Mouse (Mus musculus): Measurements from ENCODE around the gene Bora. TPM values are rescaled to one million over a fixed set of nuclear protein-coding genes. Genes with fewer than 3 reads are reported as not detected.
"Not testable (repeated sequence)": the region's sequence is repeated elsewhere in the genome, so short reads cannot be mapped to it uniquely, and the experiment has no call there.

Bora gene
- polyA plus RNA-seq, 1 experiment from 2014 or later = 18.7 TPM

DNA sequence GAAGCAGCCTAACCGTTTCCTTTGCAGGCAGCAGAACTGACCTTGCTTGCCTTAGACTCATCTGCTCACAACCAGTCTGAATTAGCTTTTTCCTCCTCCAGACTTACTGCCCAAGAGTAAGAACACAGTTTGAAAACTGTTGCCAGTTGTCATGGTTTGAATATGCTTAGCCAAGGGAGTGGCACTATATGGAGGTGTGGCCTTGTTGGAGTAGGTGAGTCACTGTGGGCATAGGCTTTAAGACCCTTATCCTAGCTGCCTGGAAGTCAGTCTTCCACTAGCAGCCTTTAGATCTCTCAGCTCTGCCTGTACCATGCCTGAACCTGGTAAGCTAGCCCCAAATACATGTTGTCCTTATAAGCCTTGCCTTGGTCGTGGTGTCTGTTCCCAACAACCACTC lies 8.3 kb upstream of the Bora start:
- no peaks in the 10 kb centered on the region for H3K27me3 ChIP-seq
- H3K4me1 ChIP-seq (replicated peaks) = peaks cover 9% of the 10 kb centered on the region; the same call in 1 of the 2 replicates
- H3K9me3 ChIP-seq = no peaks in the 10 kb centered on the region
- no peak overlapping the region for H3K4me2 ChIP-seq
- WGBS = 84% methylated on average over 2 of the region's 2 CpGs
- H3K27ac ChIP-seq = no peak overlapping the region
- H3K36me3 ChIP-seq = peaks cover 27% of the 10 kb centered on the region
- ATAC-seq (ENCODE audit: low FRiP score) = no peak
- H3K4me3 ChIP-seq = no peak overlapping the region
- H3K9ac ChIP-seq = no peak overlapping the region

DNA sequence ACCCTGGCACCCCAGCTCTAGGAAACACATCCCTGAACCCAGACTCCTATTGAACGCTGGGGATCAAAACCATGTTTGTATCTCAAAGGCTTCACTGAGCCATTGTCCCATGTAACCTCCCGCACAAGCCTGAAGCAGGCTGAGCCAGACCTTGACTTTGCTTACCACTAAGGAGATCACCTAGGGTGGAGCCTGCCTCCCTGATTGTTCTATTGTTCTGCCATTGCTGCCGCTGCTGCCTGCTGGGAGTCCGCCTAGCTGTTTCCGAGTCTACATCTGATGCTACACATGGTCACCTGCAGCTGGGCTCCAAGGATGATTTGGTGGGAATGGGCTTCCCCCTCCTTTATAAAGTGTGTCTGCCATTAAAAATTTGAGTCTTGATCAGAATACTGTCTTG lies 6.7 kb upstream of the Bora start:
- H3K27me3 ChIP-seq; H3K9me3 ChIP-seq; ATAC-seq (ENCODE audit: low FRiP score); H3K9ac ChIP-seq; H3K4me2 ChIP-seq; H3K4me3 ChIP-seq; H3K27ac ChIP-seq: not testable (repeated sequence)
- Histone ChIP-seq H3K4me1 (replicated peaks) (peaks cover 19% of the 10 kb centered on the region), H3K36me3 (peaks cover 18% of the 10 kb centered on the region)
- 59% methylated on average over 5 of the region's 5 CpGs for WGBS

DNA sequence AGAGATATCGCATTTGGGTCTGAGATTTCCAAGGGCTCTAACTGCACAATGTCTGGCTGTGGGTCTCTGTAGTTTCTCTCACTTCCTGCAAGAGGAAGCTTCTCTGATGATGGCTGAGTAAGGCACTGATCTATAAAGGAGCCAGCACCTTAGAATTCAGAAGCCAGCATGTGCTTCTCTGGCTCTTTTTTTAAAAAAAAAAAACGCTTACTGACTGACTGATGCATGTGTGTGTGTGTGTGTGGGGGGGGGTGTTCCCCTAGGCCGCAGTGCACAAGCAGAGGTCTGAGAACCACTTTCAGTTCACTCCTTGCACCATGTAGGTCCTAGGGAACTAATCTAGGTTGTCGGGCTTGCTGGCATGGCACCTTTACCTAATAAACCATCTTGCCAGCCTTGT lies 4.6 kb upstream of the Bora start:
- 79% methylated on average over 4 of the region's 4 CpGs for WGBS
- H3K9ac ChIP-seq = no peak overlapping the region
- ATAC-seq (ENCODE audit: low FRiP score) = no peak

DNA sequence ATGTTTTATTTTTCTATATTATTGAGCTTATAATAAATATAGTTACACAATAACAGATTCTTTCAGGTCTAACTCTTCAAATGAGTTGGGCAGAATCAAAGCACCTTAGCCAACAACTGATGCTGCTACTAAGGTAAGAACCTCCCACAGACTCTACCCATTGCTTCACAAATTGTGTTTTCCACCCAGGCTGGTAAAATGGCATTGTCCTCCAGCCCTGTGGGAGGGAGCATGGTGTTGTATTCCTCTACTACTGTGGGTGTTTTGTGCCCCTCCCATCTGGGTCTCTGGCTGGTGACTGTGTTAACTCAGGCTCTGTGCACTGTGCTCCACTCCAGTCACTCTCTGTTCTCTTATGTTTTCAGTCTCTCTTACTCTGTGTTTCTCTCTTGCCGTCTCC lies 2.5 kb upstream of the Bora start:
- H3K4me2 ChIP-seq = peak overlapping the region; percentile 78
- no peaks in the 10 kb centered on the region for H3K27me3 ChIP-seq
- ATAC-seq (ENCODE audit: low FRiP score) = no peak
- peak overlapping the region; percentile 98 for H3K4me3 ChIP-seq
- no peak overlapping the region for H3K27ac ChIP-seq
- 29% methylated on average over 1 of the region's 1 CpGs for WGBS
- H3K4me1 ChIP-seq (replicated peaks) = peaks cover 36% of the 10 kb centered on the region
- peak overlapping the region; percentile 98; the same call in 1 of the 2 replicates for H3K9ac ChIP-seq
- H3K36me3 ChIP-seq = peaks cover 1% of the 10 kb centered on the region; the same call in 1 of the 2 replicates
- H3K9me3 ChIP-seq = no peaks in the 10 kb centered on the region

More for the DNA sequence above, 4.6 kb upstream of the Bora start:
- Histone ChIP-seq H3K4me3 (no peak overlapping the region), H3K27ac (no peak overlapping the region), H3K4me1 (replicated peaks) (peaks cover 28% of the 10 kb centered on the region), H3K9me3 (no peaks in the 10 kb centered on the region), H3K4me2 (no peak overlapping the region), H3K36me3 (peaks cover 10% of the 10 kb centered on the region), H3K27me3 (no peaks in the 10 kb centered on the region)

DNA sequence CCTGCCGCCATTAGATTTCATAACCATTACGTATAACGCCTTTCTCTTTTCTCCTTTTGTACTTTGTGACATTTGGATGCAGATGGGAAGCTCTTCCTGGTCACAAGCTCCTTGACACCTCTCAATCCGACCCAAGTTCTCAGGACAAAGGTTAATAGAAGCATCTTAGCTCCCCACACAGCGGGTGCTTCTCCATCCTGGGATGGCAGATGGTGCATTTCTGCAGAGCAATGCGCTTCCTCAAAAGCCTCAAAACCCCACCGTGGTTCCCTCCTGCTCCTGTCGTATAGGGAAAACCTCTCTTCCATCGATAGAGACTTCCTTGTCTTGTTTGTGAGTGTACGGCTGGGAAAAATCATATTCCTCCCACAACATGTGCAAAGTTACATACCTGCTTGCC lies 1.9 kb upstream of the Bora start:
- 18% methylated on average over 10 of the region's 10 CpGs for WGBS
- H3K36me3 ChIP-seq = no peaks in the 10 kb centered on the region; the same call in 1 of the 2 replicates
- no peak for ATAC-seq (ENCODE audit: low FRiP score)
- no peaks in the 10 kb centered on the region for H3K27me3 ChIP-seq
- no peaks in the 10 kb centered on the region for H3K9me3 ChIP-seq
- H3K27ac ChIP-seq = no peak overlapping the region
- H3K9ac ChIP-seq = peak overlapping the region; percentile 98
- peaks cover 36% of the 10 kb centered on the region for H3K4me1 ChIP-seq (replicated peaks)
- H3K4me2 ChIP-seq = peak overlapping the region; percentile 78
- peak overlapping the region; percentile 98 for H3K4me3 ChIP-seq

DNA sequence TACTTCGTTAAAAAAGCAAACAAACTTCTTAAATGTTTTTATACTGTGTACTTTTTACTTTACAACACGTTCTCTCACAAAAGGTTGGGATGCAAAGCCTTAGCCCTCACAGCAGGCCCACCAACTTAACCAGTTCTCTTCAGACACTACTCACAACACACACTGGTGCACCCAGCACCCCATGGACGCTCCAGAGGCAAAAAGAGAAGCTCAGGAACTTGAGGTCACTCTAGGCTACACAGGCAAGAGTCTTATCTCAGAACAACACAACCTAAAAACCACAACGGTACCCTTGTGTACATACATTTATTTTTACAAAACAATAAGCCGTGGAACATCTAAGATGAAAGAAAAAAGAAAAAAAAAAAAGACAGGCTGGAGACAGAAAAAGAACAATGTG lies 1.3 kb upstream of the Bora start:
- Histone ChIP-seq H3K4me2 (peak overlapping the region; percentile 78), H3K27ac (no peak overlapping the region), H3K4me1 (replicated peaks) (peaks cover 36% of the 10 kb centered on the region), H3K27me3 (no peaks in the 10 kb centered on the region), H3K9ac (peak overlapping the region; percentile 98), H3K9me3 (no peaks in the 10 kb centered on the region), H3K36me3 (no peaks in the 10 kb centered on the region), H3K4me3 (peak overlapping the region; percentile 98)
- ATAC-seq (ENCODE audit: low FRiP score) = no peak
- 3% methylated on average over 5 of the region's 5 CpGs for WGBS

DNA sequence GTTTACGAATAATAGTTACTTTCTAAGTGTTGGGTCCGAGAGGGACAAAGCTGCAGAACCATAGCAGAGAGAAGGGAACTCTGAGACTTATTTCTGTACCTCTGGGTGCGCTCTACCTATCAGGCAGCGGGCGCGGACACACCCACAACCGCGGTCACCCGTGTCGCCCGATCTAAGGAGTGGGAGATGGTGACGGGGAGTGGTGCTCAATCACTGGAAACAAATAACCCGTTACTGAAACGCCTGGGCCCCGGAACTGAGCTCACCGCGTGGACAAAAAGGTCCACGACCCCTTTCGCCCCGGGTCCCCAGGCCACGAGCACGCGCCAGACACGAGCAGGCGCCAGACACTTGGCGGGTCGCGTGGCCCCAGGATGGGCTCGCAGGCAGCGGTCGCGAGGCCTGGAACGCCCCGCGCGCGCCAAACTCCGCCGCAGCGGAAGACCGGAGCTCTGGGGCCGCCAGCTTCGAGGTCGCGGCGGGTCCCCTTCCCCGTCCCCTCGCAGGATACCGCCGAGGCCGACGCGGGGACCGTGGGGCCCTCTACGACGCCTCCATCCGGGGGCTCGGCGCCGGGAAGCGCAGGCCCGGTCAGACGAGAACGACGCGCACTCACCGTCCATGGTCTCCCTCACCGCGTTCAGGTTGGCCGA lies 518 bp upstream of the Bora start:
- peaks cover 36% of the 10 kb centered on the region for H3K4me1 ChIP-seq (replicated peaks)
- peak overlapping the region; percentile 98 for H3K4me3 ChIP-seq
- WGBS = under 1% methylated on average over 59 of the region's 70 CpGs
- H3K27ac ChIP-seq = peak overlapping the region; percentile 90
- peak overlapping the region; percentile 78 for H3K4me2 ChIP-seq
- no peaks in the 10 kb centered on the region for H3K9me3 ChIP-seq
- peak overlapping the region; percentile 98 for H3K9ac ChIP-seq
- peak; percentile 38 for ATAC-seq (ENCODE audit: low FRiP score)
- no peaks in the 10 kb centered on the region for H3K27me3 ChIP-seq
- H3K36me3 ChIP-seq = no peaks in the 10 kb centered on the region

DNA sequence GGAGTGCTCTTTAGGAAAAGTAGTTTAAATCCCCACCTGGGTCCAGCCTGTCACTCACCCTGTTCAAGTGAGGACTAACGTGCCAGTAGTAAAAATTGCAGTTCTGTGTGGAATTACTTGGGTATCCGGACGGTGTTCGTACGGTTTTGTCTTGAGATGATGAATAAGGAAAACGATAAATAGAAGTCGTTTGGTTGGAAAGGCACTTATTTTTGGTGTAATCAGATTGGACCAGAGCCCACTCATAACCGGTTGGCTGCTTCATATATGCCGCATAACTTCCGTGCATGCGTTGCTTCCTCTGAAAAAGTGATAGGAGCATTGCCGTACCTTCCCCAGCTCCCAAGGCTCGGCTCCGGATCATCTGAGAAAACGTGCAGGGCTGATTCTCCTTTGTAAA lies 760 bp downstream of the Bora start:
- 1% methylated on average over 15 of the region's 15 CpGs for WGBS
- Histone ChIP-seq H3K9me3 (no peaks in the 10 kb centered on the region), H3K27ac (0 out of 2 replicates have a peak overlapping the region, but pooled peaks have one; percentile 48), H3K36me3 (no peaks in the 10 kb centered on the region), H3K9ac (peak overlapping the region; percentile 98), H3K27me3 (no peaks in the 10 kb centered on the region), H3K4me1 (replicated peaks) (peaks cover 27% of the 10 kb centered on the region), H3K4me3 (peak overlapping the region; percentile 98), H3K4me2 (peak overlapping the region; percentile 78)
- no peak; the same call in 1 of the 2 replicates for ATAC-seq (ENCODE audit: low FRiP score)

DNA sequence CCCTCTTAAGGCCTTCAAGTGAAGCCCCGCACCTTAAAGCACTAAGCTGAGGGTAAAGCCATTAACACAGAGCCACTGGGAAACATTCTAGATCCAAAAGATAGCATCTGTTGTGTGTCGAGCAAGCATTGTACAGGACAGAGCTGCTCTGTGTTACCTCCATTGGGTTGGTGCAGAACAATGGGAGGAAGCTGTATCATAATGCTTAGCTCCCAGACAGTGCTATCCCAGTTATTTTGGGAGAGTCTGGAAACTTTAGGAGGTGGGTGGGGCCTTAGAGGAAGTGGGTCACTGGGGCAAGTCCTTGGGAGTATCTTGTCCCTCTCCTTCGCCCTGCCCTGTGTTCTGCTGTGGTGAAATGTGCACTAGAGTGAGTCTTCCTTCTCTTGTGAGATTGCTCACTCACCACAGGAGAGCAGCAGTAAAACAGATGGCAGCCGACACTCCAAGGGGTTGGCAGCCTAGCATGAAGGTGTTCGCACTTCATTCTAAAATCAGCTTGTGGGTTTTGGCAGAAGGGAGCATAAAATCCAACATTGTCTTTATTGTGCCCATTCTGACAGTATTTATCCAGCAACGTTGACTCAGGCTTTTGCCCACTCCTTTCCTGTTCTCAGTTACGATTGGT lies 13.1 kb downstream of the Bora start:
- ATAC-seq (ENCODE audit: low FRiP score) = no peak
- 85% methylated on average over 7 of the region's 7 CpGs for WGBS
- Histone ChIP-seq H3K4me3 (no peak overlapping the region), H3K4me1 (replicated peaks) (no peaks in the 10 kb centered on the region), H3K36me3 (peaks cover 14% of the 10 kb centered on the region), H3K27me3 (no peaks in the 10 kb centered on the region), H3K9me3 (no peaks in the 10 kb centered on the region), H3K4me2 (no peak overlapping the region), H3K9ac (no peak overlapping the region), H3K27ac (no peak overlapping the region)

DNA sequence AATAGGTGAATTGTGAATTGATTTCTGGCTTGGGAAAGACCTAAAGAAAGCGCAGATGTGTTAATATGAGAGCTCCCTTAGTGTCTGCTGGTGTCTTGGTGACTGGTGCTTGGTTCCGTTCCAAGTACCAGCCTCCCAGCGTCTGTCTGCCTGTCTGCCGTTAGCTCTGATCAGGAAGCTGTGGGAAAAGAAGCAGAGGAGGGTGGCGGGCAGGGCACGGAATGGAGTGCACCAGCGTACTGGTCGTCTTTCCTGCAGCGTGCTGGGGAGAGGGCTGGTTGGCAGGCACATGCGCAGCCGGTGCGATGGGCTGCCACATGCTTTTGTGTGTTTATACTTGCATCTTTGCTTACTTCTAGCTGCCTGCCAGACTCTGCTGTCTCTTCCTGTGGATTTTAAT lies 14.6 kb downstream of the Bora start:
- 90% methylated on average over 12 of the region's 12 CpGs for WGBS
- Histone ChIP-seq H3K27me3 (no peaks in the 10 kb centered on the region), H3K9ac (no peak overlapping the region), H3K4me1 (replicated peaks) (no peaks in the 10 kb centered on the region), H3K36me3 (peaks cover 22% of the 10 kb centered on the region), H3K27ac (no peak overlapping the region), H3K4me2 (no peak overlapping the region), H3K4me3 (no peak overlapping the region), H3K9me3 (no peaks in the 10 kb centered on the region)
- no peak for ATAC-seq (ENCODE audit: low FRiP score)

DNA sequence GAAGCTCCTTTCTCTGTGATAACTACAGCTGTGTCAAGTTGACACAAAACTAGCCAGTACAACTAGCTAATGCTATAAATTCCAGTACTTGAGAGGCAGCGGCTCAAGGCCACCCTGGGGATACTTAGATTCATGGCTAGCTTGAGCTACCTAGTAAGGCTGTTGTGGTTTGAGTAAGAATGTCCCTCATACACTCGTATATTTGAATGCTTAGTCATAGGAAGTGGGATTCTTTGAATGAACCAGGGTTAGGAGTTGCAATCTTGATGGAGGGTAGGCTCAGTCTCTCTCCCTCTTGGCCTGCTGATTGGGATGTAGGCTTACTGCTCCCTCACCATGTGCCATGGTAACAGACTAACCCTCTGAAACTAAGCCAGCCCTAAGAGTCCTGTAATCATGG lies 17.1 kb downstream of the Bora start:
- no peak overlapping the region for H3K4me3 ChIP-seq
- H3K27ac ChIP-seq = no peak overlapping the region
- WGBS = 96% methylated on average over 2 of the region's 2 CpGs

DNA sequence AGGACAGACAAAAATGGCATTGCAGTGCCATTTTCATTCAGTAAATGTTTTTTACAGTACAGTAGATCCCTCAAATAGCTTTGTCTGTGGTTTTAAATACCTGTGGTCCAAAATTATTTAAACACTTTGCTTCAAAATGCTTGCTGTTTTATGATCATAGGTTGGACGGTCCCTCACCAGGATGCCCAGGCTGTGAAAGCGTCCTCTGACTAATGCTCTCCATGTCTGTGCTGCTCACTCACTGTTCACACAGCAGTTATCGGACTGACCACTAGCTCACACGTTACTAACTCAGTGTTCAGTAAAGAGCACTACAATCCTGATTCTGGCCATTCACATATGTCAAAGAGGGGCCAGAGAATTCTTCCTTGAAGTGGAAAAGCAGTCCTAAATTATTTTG lies 25.1 kb downstream of the Bora start:
- Histone ChIP-seq H3K4me3 (no peak overlapping the region), H3K27me3 (no peaks in the 10 kb centered on the region), H3K9me3 (no peaks in the 10 kb centered on the region), H3K9ac (no peak overlapping the region), H3K36me3 (peaks cover 19% of the 10 kb centered on the region), H3K4me2 (no peak overlapping the region), H3K4me1 (replicated peaks) (no peaks in the 10 kb centered on the region), H3K27ac (no peak overlapping the region)
- ATAC-seq (ENCODE audit: low FRiP score) = no peak
- WGBS = 89% methylated on average over 4 of the region's 4 CpGs

More for the DNA sequence above, 17.1 kb downstream of the Bora start:
- H3K4me1 ChIP-seq (replicated peaks) = no peaks in the 10 kb centered on the region
- ATAC-seq (ENCODE audit: low FRiP score) = no peak
- no peak overlapping the region for H3K9ac ChIP-seq
- H3K27me3 ChIP-seq = no peaks in the 10 kb centered on the region
- H3K36me3 ChIP-seq = peaks cover 20% of the 10 kb centered on the region
- no peaks in the 10 kb centered on the region for H3K9me3 ChIP-seq
- no peak overlapping the region for H3K4me2 ChIP-seq

DNA sequence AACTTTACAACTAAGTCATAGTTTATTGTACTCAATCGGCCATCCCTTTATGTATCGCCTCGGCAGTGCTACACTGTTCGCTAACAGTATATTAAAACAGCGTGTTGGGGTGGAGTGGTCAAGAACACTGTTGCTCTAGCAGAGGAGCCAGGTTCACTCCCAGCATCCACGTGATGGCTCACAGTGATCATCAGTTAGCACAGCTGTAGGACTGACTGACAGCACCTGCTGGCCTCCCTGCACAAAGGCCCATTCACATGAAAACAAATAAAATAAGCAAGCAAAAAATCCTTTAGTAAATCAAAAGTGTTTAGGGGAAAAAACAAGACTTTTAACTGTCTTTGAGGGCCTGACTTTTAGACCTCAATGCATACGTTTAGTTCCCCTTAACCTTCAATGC lies 42.9 kb downstream of the Bora start:
- no peak for ATAC-seq (ENCODE audit: low FRiP score)
- Histone ChIP-seq H3K4me2 (no peak overlapping the region), H3K36me3 (peaks cover 71% of the 10 kb centered on the region)

More for the DNA sequence above, 42.9 kb downstream of the Bora start:
- WGBS = 92% methylated on average over 7 of the region's 7 CpGs
- Histone ChIP-seq H3K9ac (no peak overlapping the region), H3K4me3 (no peak overlapping the region), H3K4me1 (replicated peaks) (no peaks in the 10 kb centered on the region), H3K9me3 (no peaks in the 10 kb centered on the region), H3K27ac (no peak overlapping the region), H3K27me3 (no peaks in the 10 kb centered on the region)

Data from hindbrain, embryonic 13.5 days (tissue).